In genomic region chr6:92255346-92255745, GRCm38 (mm10) we compare ENCODE assay signal across 24 mouse cellular contexts. TPM values are rescaled to one million over a fixed set of nuclear protein-coding genes. Genes with fewer than 3 reads are reported as not detected.
DNase-seq lines count a peak whose midpoint lies in the region; ATAC-seq and TF ChIP-seq lines count a peak whose summit lies in the region.
"Had no signal": no experiment of that assay in that cellular context is flagged by ENCODE, and none has a peak within 500 bp of the region (broad histone marks: within the 10 kb centered on the region; RNA-seq: fewer than 3 reads in every experiment).

No protein-coding gene starts in this region.

- no peaks in the 10 kb centered on the region for H3K36me3 ChIP-seq in intestine, postnatal 0 days (ENCODE audit: control insufficient read depth, insufficient read depth)
- H3K36me3 ChIP-seq in intestine, embryonic 15.5 days, result no peaks in the 10 kb centered on the region
- H3K36me3 ChIP-seq in lung, embryonic 14.5 days (ENCODE audit: insufficient read depth), result no peaks in the 10 kb centered on the region
- H3K36me3 ChIP-seq in lung, postnatal 0 days (ENCODE audit: insufficient read depth, low read length), result no peaks in the 10 kb centered on the region
- H3K36me3 ChIP-seq: embryonic facial prominence, embryonic 12.5 days; embryonic facial prominence, embryonic 15.5 days; heart, embryonic 10.5 days; heart, embryonic 13.5 days; hindbrain, embryonic 13.5 days had no signal

- no peaks in the 10 kb centered on the region for H3K27me3 ChIP-seq in intestine, postnatal 0 days (replicated peaks; ENCODE audit: control insufficient read depth, insufficient read depth, low read length)
- H3K27me3 ChIP-seq in intestine, embryonic 15.5 days (replicated peaks), result no peaks in the 10 kb centered on the region
- H3K27me3 ChIP-seq in lung, embryonic 14.5 days (ENCODE audit: insufficient read depth, low read length), result no peaks in the 10 kb centered on the region
- no peaks in the 10 kb centered on the region for H3K27me3 ChIP-seq in lung, postnatal 0 days (replicated peaks; ENCODE audit: insufficient read depth, low read length)
- H3K27me3 ChIP-seq: embryonic facial prominence, embryonic 12.5 days; embryonic facial prominence, embryonic 15.5 days; hindbrain, embryonic 13.5 days had no signal

- 0 out of 2 replicates have a peak, but pooled peaks cover 4% of the 10 kb centered on the region for H3K9me3 ChIP-seq in intestine, postnatal 0 days (ENCODE audit: control insufficient read depth)
- no peaks in the 10 kb centered on the region for H3K9me3 ChIP-seq in intestine, embryonic 15.5 days
- peaks cover 4% of the 10 kb centered on the region; the same call in 1 of the 2 replicates for H3K9me3 ChIP-seq in lung, embryonic 14.5 days (ENCODE audit: low read depth, low read length)
- H3K9me3 ChIP-seq in lung, postnatal 0 days (ENCODE audit: low read length), result no peaks in the 10 kb centered on the region
- H3K9me3 ChIP-seq: embryonic facial prominence, embryonic 12.5 days; embryonic facial prominence, embryonic 15.5 days; heart, embryonic 10.5 days had no signal

- H3K4me2 ChIP-seq in intestine, postnatal 0 days (replicated peaks; ENCODE audit: low read depth), result no peak overlapping the region
- no peak overlapping the region for H3K4me2 ChIP-seq in intestine, embryonic 15.5 days (replicated peaks)
- no peak overlapping the region for H3K4me2 ChIP-seq in lung, embryonic 14.5 days
- no peak overlapping the region for H3K4me2 ChIP-seq in lung, postnatal 0 days (replicated peaks; ENCODE audit: low read depth, low read length)
- H3K4me2 ChIP-seq: embryonic facial prominence, embryonic 12.5 days; embryonic facial prominence, embryonic 15.5 days; heart, embryonic 13.5 days; hindbrain, embryonic 13.5 days had no signal

- 0 out of 2 replicates have a peak, but pooled peaks have one; percentile 9 for TF ChIP-seq CTCF in intestine, postnatal 0 days (IDR thresholded peaks at IDR 0.05; ENCODE audit: low read depth)
- TF ChIP-seq CTCF in lung, embryonic 14.5 days (IDR thresholded peaks at IDR 0.05; ENCODE audit: low read depth), result 0 out of 2 replicates have a peak, but pooled peaks have one; percentile 5
- TF ChIP-seq CTCF in lung, postnatal 0 days (IDR thresholded peaks at IDR 0.05), result no peak

- H3K4me3 ChIP-seq in intestine, postnatal 0 days (ENCODE audit: low read depth, low read length), result no peak overlapping the region
- H3K4me3 ChIP-seq in intestine, embryonic 15.5 days (replicated peaks), result no peak overlapping the region
- H3K4me3 ChIP-seq in lung, embryonic 14.5 days (ENCODE audit: low read depth, low read length), result no peak overlapping the region
- no peak overlapping the region for H3K4me3 ChIP-seq in lung, postnatal 0 days (ENCODE audit: low read depth, low read length)
- H3K4me3 ChIP-seq: embryonic facial prominence, embryonic 12.5 days; embryonic facial prominence, embryonic 15.5 days; heart, adult 2 months; heart, embryonic 10.5 days; heart, embryonic 13.5 days; hindbrain, embryonic 13.5 days had no signal

- no peak for ATAC-seq in intestine, postnatal 0 days
- no peak for ATAC-seq in intestine, embryonic 15.5 days
- ATAC-seq in lung, embryonic 14.5 days (ENCODE audit: insufficient read depth), result no peak
- ATAC-seq in lung, postnatal 0 days, result no peak
- ATAC-seq: forebrain, embryonic 14.5 days; hindbrain, embryonic 16.5 days; intestine, embryonic 16.5 days had no signal

- no peak overlapping the region for H3K9ac ChIP-seq in intestine, postnatal 0 days (ENCODE audit: low read depth, low read length)
- no peak overlapping the region for H3K9ac ChIP-seq in intestine, embryonic 15.5 days
- no peak overlapping the region for H3K9ac ChIP-seq in lung, embryonic 14.5 days
- H3K9ac ChIP-seq in lung, postnatal 0 days (replicated peaks; ENCODE audit: low read depth), result no peak overlapping the region
- H3K9ac ChIP-seq: embryonic facial prominence, embryonic 12.5 days; embryonic facial prominence, embryonic 15.5 days; heart, embryonic 13.5 days; hindbrain, embryonic 13.5 days had no signal

- DNase-seq in lung, embryonic 14.5 days, result no peak
- no peak for DNase-seq in lung, postnatal 0 days (ENCODE audit: low spot score)
- peak; percentile 59 for DNase-seq in ZHBTc4 (ENCODE audit: low read depth, low spot score)
- DNase-seq in kidney, postnatal 25 days, result no peak
- DNase-seq: adrenal gland, adult 2 months; adrenal gland, postnatal 14 days; B cell, adult 2 months; cerebellum, adult 11 months; cerebellum, adult 2 months; cerebellum, adult 9-11 months; cerebellum, postnatal 25 days; gastrocnemius, postnatal 25 days; heart, adult 2 months had no signal

- TF ChIP-seq EP300 in lung, postnatal 0 days (IDR thresholded peaks at IDR 0.05), result no peak

- H3K27ac ChIP-seq in intestine, postnatal 0 days (ENCODE audit: low read depth, low read length), result no peak overlapping the region
- no peak overlapping the region for H3K27ac ChIP-seq in intestine, embryonic 15.5 days
- H3K27ac ChIP-seq in lung, embryonic 14.5 days (ENCODE audit: low read depth), result no peak overlapping the region
- H3K27ac ChIP-seq in lung, postnatal 0 days (ENCODE audit: low read length), result no peak overlapping the region
- H3K27ac ChIP-seq: embryonic facial prominence, embryonic 12.5 days; embryonic facial prominence, embryonic 15.5 days; heart, adult 2 months; heart, embryonic 10.5 days; heart, embryonic 13.5 days; hindbrain, embryonic 13.5 days had no signal

- no peaks in the 10 kb centered on the region for H3K4me1 ChIP-seq in intestine, postnatal 0 days (replicated peaks; ENCODE audit: control insufficient read depth, insufficient read depth, low read length)
- H3K4me1 ChIP-seq in intestine, embryonic 15.5 days (replicated peaks), result no peaks in the 10 kb centered on the region
- no peaks in the 10 kb centered on the region for H3K4me1 ChIP-seq in lung, embryonic 14.5 days (ENCODE audit: insufficient read depth)
- no peaks in the 10 kb centered on the region for H3K4me1 ChIP-seq in lung, postnatal 0 days (ENCODE audit: insufficient read depth, low read depth, low read length)
- H3K4me1 ChIP-seq: embryonic facial prominence, embryonic 12.5 days; embryonic facial prominence, embryonic 15.5 days; heart, embryonic 10.5 days; hindbrain, embryonic 13.5 days had no signal

RNA-seq across cellular contexts. Expression of gene Trh, which starts 10.9 kb away (rescaled TPM):
- 0.88 and 1.1 TPM in 2 replicates for polyA plus RNA-seq in intestine, postnatal 0 days (2015; fragmentation: Nextera tagmentation; extraction: Ambion mirVana)
- 3.7 and 4.4 TPM in 2 replicates for polyA plus RNA-seq in intestine, embryonic 15.5 days (2015; fragmentation: Nextera tagmentation; extraction: Ambion mirVana)
- 0.17 and 0.18 TPM in 2 replicates for polyA plus RNA-seq in lung, embryonic 14.5 days (2014; fragmentation: Nextera tagmentation; extraction: Ambion mirVana)
- 0.13 and 0.47 TPM in 2 replicates for polyA plus RNA-seq in lung, postnatal 0 days (2015; fragmentation: Nextera tagmentation; extraction: Ambion mirVana)
- polyA plus RNA-seq: adrenal gland, adult 2 months; gonadal fat pad, adult 2 months; heart, adult 2 months had no signal

RNA-seq across cellular contexts. Expression of gene Rbsn, which starts 40.6 kb away (rescaled TPM):
- polyA plus RNA-seq in intestine, postnatal 0 days (2015; fragmentation: Nextera tagmentation; extraction: Ambion mirVana), result 7.6 and 9.6 TPM in 2 replicates
- polyA plus RNA-seq in intestine, embryonic 15.5 days (2015; fragmentation: Nextera tagmentation; extraction: Ambion mirVana), result 16.9 and 21.4 TPM in 2 replicates
- 18.5 and 19.9 TPM in 2 replicates for polyA plus RNA-seq in lung, embryonic 14.5 days (2014; fragmentation: Nextera tagmentation; extraction: Ambion mirVana)
- 14.3 and 16.0 TPM in 2 replicates for polyA plus RNA-seq in lung, postnatal 0 days (2015; fragmentation: Nextera tagmentation; extraction: Ambion mirVana)
